Mouse (Mus musculus) frontal cortex, adult 2 months (tissue): ENCODE results near the gene 4921509C19Rik. TPM values are rescaled to one million over a fixed set of nuclear protein-coding genes. Genes with fewer than 3 reads are reported as not detected.
"Not testable (repeated sequence)": the region's sequence is repeated elsewhere in the genome, so short reads cannot be mapped to it uniquely, and the experiment has no call there.

Source experiments
- DNase-seq, 2 experiments: peaks; one replicate each; pipeline ENCODE4 v3.0.0; 2022; ENCODE audit warnings: low spot score in 1 of 2; ENCODE audit errors: extremely low spot score in 1 of 2
- polyA plus RNA-seq: library from polyadenylated mRNA; depleted of rRNA; stranded (reverse); fragments of >200 nt; gene quantifications from 2 replicates; pipeline ENCODE4 v1.2.3, GENCODE M21; 2012; rRNA removed

The 4921509C19Rik gene
- polyA plus RNA-seq = not detected in 2 replicates

GRCm38 (mm10) chr2:151476053-151476452 is at the start of gene 4921509C19Rik:
Gene 4921509C19Rik (minus strand): TSS chr2:151476153.
- not testable (repeated sequence) for DNase-seq

GRCm38 (mm10) chr2:151525520-151525919 is 49.6 kb upstream of the 4921509C19Rik start:
- DNase-seq = no peak

GRCm38 (mm10) chr2:151524324-151525041 is 48.5 kb upstream of the 4921509C19Rik start:
- peak in 1 of 2 experiments; percentile 38 for DNase-seq

GRCm38 (mm10) chr2:151519000-151519399 is 43.0 kb upstream of the 4921509C19Rik start:
- DNase-seq = no peak

- DNase-seq = peak; percentile 61 to 85
These were observed 37.8 kb upstream of the 4921509C19Rik start for GRCm38 (mm10) chr2:151513525-151514285.

- peak; percentile 39 to 78 for DNase-seq
These were observed 36.2 kb upstream of the 4921509C19Rik start for GRCm38 (mm10) chr2:151512199-151512598.

- no peak for DNase-seq
These were observed 28.3 kb upstream of the 4921509C19Rik start for GRCm38 (mm10) chr2:151504226-151504625.

GRCm38 (mm10) chr2:151500442-151501007 is 24.6 kb upstream of the 4921509C19Rik start:
- no peak for DNase-seq

GRCm38 (mm10) chr2:151498358-151498757 is 22.4 kb upstream of the 4921509C19Rik start:
- DNase-seq = no peak

GRCm38 (mm10) chr2:151494035-151494803 is 18.3 kb upstream of the 4921509C19Rik start, which contains the start of gene Nsfl1c:
Gene Nsfl1c (plus strand): TSS chr2:151494182.
- DNase-seq = peak; percentile 90 to 99

- DNase-seq = no peak
These were observed 10.5 kb upstream of the 4921509C19Rik start for GRCm38 (mm10) chr2:151486496-151486895.

- DNase-seq = not testable (repeated sequence)
These were observed 41.0 kb downstream of the 4921509C19Rik start for GRCm38 (mm10) chr2:151434971-151435370.

GRCm38 (mm10) chr2:151434203-151434602 is 41.8 kb downstream of the 4921509C19Rik start:
- peak in 1 of 2 experiments; percentile 29 for DNase-seq

Other genes starting within 250 kb of the 4921509C19Rik start
- 149 and 154 TPM in 2 replicates for gene Nsfl1c, start 18.0 kb upstream of the 4921509C19Rik start, polyA plus RNA-seq
- 388 and 462 TPM in 2 replicates for gene Fkbp1a, start 66.3 kb upstream of the 4921509C19Rik start, polyA plus RNA-seq
- gene Sdcbp2, start 96.5 kb upstream of the 4921509C19Rik start, polyA plus RNA-seq = 1.8 TPM in 2 replicates
- gene Snph, start 156.4 kb upstream of the 4921509C19Rik start, polyA plus RNA-seq = 157 and 159 TPM in 2 replicates
- 0.34 and 0.62 TPM in 2 replicates for gene Rad21l, start 192.4 kb upstream of the 4921509C19Rik start, polyA plus RNA-seq
- 6.3 and 7.1 TPM in 2 replicates for gene Tmem74b, start 225.9 kb upstream of the 4921509C19Rik start, polyA plus RNA-seq